Mouse (Mus musculus) regulatory T cell (primary cell): Measurements from ENCODE around the gene Zfp280c.

ENCODE experiments used
- in situ Hi-C: fragments of 300-600 bp; cut with MboI, MseI; formaldehyde crosslinking; loops from one replicate; pipeline ENCODE4 v1.15.1; 2025; ENCODE audit warnings: high pct_unique_total_duplicates

The Zfp280c gene

GRCm38 (mm10) chrX:48594099-48594760 is at the start of gene Zfp280c:
Gene Zfp280c (minus strand): TSS chrX:48594504.
- in situ Hi-C loops, result no loop called here

- in situ Hi-C loops, result no loop called here
These were observed 42.7 kb upstream of the Zfp280c start for GRCm38 (mm10) chrX:48637032-48637431.

- in situ Hi-C loops, result no loop called here
These were observed 29.7 kb upstream of the Zfp280c start for GRCm38 (mm10) chrX:48624054-48624420.

GRCm38 (mm10) chrX:48623379-48624053 is 29.2 kb upstream of the Zfp280c start, which contains the start of gene Slc25a14:
Gene Slc25a14 (plus strand): TSS chrX:48623413.
- in situ Hi-C loops, result no loop called here

GRCm38 (mm10) chrX:48623049-48623378 is 28.7 kb upstream of the Zfp280c start:
- in situ Hi-C loops, result no loop called here

- in situ Hi-C loops, result no loop called here
These were observed 10.6 kb upstream of the Zfp280c start for GRCm38 (mm10) chrX:48604872-48605271.

GRCm38 (mm10) chrX:48596906-48597305 is 2.6 kb upstream of the Zfp280c start:
- in situ Hi-C loops, result no loop called here

- in situ Hi-C loops, result no loop called here
These were observed 1.7 kb upstream of the Zfp280c start for GRCm38 (mm10) chrX:48596053-48596452.

GRCm38 (mm10) chrX:48593721-48594098 is 594 bp downstream of the Zfp280c start:
- in situ Hi-C loops, result no loop called here

GRCm38 (mm10) chrX:48583332-48583731 is 11.0 kb downstream of the Zfp280c start:
- in situ Hi-C loops, result no loop called here

- in situ Hi-C loops, result no loop called here
These were observed 62.1 kb downstream of the Zfp280c start for GRCm38 (mm10) chrX:48532175-48532574.

- in situ Hi-C loops, result no loop called here
These were observed 67.9 kb downstream of the Zfp280c start for GRCm38 (mm10) chrX:48526435-48526834.

- in situ Hi-C loops, result no loop called here
These were observed 68.4 kb downstream of the Zfp280c start for GRCm38 (mm10) chrX:48525866-48526265.

GRCm38 (mm10) chrX:48525332-48525731 is 69.0 kb downstream of the Zfp280c start:
- in situ Hi-C loops, result no loop called here

- in situ Hi-C loops, result no loop called here
These were observed 70.8 kb downstream of the Zfp280c start for GRCm38 (mm10) chrX:48523512-48523911.

- in situ Hi-C loops, result no loop called here
These were observed 72.7 kb downstream of the Zfp280c start for GRCm38 (mm10) chrX:48521651-48522050.

GRCm38 (mm10) chrX:48519549-48520085 is 74.7 kb downstream of the Zfp280c start:
- in situ Hi-C loops, result no loop called here

GRCm38 (mm10) chrX:48518808-48519548 is 75.3 kb downstream of the Zfp280c start, which contains the start of gene Rab33a:
Gene Rab33a (plus strand): TSS chrX:48519285.
- in situ Hi-C loops, result no loop called here

GRCm38 (mm10) chrX:48518211-48518807 is 76.0 kb downstream of the Zfp280c start:
- in situ Hi-C loops, result no loop called here

GRCm38 (mm10) chrX:48513824-48514223 is 80.5 kb downstream of the Zfp280c start:
- in situ Hi-C loops, result no loop called here

- in situ Hi-C loops, result no loop called here
These were observed 81.0 kb downstream of the Zfp280c start, which contains the start of gene Aifm1 for GRCm38 (mm10) chrX:48513166-48513807. Gene Aifm1 (minus strand): TSS chrX:48513563.
